Mouse (Mus musculus) bone marrow, adult 2 months (tissue): ENCODE results near the gene Ppp1r2.

Source experiments
- CTCF ChIP-seq: fragments of 200-500 bp; IDR thresholded peaks from 2 replicates; pipeline ENCODE4 v1.5.1; 2011; ENCODE audit warnings: low read length, control low read depth; ENCODE audit not compliant: control insufficient read depth, insufficient read depth
- POLR2A ChIP-seq: fragments of 200-500 bp; IDR thresholded peaks from 2 replicates; pipeline ENCODE4 v1.6.1; 2011; ENCODE audit warnings: low read depth, mild to moderate bottlenecking, control low read depth, low read length, borderline replicate concordance; ENCODE audit not compliant: control insufficient read depth

DNA sequence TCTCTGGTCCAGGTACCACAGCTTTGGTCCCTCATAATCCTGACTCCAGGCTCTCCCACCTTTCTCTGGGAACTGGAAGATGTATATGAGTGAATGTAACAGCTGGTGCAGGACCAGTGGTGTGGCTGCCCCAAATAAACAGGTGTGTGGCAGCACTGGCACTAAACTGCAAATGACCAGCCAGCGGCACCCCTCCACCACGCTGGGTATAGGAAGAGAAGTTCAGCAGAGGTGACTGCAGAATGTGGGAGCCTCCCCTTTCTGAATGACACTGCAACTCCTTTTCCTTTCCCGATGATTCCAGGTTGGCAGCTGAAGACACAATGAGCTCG is 41.9 kb downstream of the Ppp1r2 start:
- TF ChIP-seq CTCF (no peak), POLR2A (no peak)
